Mouse (Mus musculus) common myeloid progenitor, adult 5-6 weeks (primary cell): Measurements from ENCODE around the gene Itgb3. TPM values are rescaled to one million over a fixed set of nuclear protein-coding genes. Genes with fewer than 3 reads are reported as not detected.

Experiments
- ATAC-seq: replicated peaks from 2 replicates; pipeline ENCODE4 v1.8.0; 2016; ENCODE audit warnings: low read depth, mild to moderate bottlenecking, moderate TSS enrichment, inconsistent platforms; ENCODE audit not compliant: poor library complexity, severe bottlenecking
- total RNA-seq: library from RNA; stranded (forward); fragments of 200-1000, 187-1606 nt; gene quantifications from 2 replicates; pipeline ENCODE4 v1.2.3, GENCODE M21; 2017

The Itgb3 gene
- total RNA-seq, 1 experiment from 2014 or later: 15.8 TPM

DNA sequence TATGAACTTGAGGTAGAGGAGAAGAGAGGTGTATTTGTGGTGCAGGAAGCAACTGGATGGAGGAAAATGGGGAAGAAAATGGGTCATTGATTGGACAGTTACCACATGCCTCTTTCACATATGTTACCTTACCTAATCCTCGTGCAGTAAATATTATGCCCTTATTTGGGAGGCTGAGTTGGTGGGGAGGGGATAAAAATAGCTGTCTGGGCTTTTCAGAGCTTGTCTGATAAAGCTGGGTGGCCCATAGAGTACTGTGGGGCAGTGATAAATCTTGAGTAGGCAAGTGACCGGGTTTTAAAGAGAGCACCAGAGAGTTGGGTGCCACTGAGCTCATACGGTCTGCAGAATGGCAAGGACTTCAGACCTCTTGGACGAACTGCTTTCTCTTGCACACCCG lies 8.4 kb downstream of the Itgb3 start:
- ATAC-seq: no peak

DNA sequence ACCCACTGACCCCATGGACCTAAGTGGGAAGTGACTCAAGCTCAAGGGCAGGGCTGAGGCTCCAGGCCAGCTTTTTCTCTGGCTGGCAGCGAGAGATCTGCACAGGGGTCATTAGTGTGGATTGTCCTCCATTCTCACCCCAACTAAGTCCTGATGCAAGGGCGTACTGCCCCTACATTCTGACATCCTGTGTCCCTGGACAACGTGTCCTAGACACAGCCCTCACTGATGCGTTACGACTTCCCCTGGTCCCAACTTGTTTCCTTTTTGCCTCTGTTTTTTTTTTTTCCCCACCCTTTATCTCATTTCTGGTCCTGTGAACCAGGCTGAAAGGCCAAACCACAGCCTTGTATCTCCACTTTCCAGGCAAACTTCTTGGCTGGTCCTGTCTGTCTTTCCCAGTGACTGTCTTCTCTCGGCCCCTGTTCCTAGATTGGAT lies 10.9 kb downstream of the Itgb3 start:
- ATAC-seq: peak; percentile 33

DNA sequence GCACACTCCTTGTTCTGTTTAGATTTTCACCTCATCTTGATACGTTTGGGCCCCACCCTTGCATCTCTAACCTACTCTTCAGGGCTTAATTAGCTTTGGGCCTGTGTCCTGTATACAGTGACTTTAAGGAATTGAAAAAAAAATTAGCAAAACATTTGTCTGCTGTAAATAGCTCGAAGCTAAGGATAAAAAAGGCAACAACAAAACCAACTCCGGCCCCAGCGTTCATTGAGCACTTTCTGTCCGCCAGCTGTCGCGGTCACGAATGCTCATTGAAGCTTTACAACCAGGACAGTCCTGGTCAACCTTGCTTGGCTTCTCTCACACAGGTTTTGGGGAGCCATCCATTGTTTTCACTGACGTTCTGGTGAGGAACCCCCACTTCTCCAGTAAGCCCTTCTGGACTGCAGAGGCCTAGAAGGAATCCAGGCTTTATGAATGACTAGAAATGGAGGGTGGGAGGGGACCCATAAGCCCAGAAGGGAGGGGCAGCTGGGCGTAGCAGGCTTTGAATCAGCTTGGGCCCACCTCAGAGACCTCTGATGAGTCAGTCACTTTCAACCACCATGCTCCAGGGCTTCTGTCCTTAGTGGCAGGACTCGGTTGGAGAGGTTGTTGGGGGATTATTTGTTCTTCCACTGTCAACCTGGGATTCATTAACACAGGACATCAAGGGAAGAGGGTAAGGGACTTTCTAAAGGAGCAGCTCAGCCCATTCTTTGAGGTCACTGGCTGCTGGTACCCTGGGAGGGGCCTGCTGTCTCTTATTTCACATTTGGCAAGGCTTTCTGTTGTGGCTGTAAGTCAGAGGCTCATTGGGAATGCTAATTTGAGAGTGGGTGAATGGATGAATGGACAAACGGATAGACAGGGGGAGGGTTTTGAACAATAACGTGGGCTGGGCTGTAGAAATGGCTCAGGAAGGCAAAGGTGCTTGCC lies 11.6 kb downstream of the Itgb3 start:
- no peak for ATAC-seq

DNA sequence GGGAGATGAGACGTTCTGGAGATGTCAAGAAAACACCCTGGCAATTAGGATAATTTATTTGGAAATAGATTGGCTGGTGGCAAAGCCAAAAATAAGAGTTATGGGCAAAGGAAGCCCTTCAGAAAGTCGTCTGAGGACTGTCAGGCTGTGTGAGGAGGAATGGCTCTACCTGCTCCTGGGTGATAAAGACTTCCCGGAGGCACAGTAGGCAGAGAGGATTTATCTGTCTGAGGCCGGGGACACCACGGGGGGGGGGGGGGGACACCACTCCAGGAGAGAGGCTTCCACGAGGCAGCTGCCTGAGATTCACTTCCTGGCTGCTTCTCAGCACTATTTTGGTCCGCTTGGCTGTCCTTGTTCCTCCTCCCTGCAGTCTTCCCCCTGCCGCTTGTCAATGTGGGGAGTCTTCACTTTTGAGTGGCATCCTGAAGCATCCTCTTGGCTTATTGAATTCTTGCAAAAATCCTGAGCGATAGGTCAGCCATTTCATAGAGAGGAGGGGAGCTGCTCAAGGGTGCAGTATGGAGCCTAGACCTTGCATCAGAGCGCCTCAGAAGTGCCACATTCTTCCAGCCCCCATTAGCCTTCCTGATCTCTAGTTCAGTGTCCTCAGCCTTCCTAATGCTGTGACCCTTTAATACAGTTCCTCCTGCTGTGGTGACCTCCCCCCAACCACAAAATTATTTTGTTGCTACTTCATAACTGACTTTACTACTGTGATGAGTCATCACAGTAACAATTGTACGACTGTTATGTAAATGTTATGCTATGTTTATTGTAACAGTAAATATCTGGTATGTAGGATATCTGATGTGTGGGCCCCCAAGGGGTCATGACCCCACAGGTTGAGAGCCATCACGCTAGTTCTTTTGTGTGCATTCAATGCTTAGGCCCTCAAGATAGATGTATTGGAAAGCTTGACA lies 14.5 kb downstream of the Itgb3 start:
- ATAC-seq: peak; percentile 23; the same call in 1 of the 2 replicates

DNA sequence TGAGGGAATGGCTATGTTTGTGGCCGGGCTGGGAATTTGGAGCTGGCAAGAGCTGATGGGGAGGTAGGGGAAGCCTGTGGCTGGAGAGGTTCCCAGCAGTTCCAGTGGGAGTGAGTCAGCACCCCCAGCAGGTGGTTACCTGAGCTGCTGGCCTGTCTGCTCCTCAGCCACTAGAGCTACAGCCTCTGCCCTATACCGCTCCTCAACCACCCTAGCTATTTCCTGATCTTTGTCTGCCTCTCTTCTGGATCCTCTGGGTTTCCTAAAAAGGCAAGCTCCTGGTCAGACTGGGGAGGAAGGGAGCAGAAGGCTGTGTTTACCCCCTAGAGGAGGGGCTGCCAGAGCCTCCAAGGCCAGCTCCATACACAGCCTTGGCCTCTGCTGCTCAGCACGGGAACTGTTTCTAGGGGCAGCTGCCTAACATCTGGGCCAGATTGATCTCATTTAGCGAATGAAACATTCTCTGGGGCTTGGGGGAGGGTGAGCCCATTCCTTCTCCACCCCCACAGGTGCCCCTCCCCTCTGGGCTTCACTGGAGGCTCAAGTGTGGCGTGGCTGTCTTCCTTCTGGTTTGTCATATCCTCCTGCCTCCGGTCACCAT lies 17.1 kb downstream of the Itgb3 start:
- no peak for ATAC-seq

DNA sequence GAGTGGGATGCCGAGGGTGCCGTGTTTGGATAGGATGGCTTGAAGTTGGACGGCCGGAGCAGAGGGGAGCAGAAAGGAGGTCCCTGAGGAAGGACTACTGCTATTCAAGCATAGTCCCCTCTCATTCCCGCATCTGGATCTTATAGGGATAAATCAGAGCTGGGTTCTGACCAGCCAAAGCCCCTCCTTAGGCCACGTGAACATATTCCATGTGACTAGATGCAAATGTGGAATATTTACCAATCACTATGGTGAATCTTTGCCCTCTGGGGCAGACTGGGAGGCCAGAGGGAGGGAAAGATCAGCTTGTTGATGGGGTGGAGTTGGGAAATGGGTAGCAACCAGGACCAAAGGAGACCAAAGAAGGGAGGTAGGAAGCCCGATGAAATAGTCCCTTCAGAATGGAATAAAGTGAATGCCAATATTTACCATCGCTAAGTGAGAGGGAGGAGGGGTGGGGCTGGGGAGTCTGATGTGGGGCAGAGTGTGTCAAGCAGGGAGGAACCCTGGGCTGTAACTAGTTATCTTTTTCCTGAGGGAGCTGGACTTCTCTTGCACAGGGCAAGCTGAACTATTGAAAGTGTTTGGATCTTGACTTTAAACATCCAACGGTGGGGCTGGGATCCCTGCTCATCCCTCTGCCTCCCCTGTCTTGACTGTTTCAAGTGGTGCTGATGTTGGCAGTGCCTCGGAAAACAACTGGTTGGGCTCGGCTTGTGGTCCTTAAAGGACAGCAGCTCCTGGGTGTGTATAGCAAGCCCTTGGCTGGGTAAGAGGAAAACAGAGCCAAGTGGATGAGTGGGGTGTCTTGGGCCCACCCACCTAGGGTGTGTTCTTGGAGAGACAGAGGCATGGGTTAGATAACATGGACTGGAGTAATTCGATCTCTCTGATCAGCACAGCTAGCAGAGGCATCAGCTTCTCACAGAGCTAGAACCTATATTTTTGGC lies 17.9 kb downstream of the Itgb3 start:
- ATAC-seq: no peak

DNA sequence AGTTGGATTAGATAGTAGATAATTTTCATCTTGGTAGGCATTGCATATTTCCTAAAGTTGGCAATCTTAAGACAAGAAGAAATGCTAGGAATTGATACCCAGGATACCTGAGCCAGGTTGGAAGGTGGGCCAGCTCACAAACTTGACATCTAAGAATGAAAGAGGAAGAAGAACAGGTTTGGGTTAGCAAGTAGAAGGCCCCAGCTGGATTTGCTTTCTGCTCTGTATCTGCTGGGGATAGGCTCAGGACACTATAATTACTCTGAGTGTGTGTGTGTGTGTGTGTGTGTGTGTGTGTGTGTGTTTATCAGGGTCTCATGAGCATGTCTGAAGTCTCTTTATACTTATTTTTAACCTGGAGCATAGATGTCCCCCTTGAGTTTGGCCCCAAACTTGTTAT lies 18.8 kb downstream of the Itgb3 start:
- no peak for ATAC-seq

DNA sequence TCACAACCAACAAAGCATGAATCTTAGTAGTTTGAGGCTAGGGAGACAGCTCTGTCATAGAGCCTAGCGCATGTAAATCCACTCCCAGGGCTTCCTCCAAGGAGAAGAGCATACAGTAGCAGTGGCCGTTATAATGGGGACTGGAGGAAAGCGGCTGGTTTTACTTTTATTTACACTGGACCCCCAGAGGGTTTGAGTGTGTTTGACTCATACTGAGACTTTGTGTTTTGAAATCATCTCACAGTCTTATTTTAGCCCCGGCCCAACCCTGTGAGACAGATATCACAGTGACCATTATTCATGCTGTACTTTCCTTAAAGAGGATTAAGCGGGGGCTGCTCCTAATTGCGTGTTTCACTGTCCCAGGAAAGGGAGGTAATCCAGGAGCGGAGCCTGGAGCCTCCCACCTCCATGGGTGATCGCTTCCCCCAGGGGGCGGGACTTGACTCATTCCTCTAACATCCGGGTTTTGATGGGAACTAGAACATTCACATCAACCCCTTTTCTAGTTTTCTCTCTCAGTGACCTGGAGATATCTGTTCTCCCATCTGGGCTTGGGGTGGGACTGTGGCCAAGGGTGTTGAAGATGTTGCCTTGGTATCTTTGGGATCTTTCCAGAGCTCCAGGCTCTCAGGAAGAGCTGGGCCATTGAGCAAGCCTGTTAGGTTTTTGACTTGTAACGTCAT lies 20.0 kb downstream of the Itgb3 start:
- no peak for ATAC-seq

DNA sequence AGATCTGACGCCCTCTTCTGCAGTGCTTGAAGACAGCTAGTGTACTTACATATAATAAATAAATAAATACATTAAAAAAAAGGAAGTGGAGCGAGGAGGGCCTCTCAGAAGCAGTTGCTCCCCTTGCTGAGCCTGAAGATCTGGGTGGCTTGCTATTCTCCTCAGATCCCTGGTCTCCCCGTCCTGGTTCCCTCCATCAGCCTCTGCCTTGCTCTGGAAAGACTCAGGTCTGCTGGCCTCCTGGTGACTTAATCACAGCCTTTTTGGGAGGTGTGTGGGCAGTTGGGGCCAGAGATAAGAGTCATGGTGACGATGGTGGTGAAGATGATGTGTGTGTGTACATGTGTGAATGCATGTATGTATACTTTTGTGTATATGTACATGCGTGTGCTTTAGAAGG lies 20.8 kb downstream of the Itgb3 start:
- no peak for ATAC-seq

DNA sequence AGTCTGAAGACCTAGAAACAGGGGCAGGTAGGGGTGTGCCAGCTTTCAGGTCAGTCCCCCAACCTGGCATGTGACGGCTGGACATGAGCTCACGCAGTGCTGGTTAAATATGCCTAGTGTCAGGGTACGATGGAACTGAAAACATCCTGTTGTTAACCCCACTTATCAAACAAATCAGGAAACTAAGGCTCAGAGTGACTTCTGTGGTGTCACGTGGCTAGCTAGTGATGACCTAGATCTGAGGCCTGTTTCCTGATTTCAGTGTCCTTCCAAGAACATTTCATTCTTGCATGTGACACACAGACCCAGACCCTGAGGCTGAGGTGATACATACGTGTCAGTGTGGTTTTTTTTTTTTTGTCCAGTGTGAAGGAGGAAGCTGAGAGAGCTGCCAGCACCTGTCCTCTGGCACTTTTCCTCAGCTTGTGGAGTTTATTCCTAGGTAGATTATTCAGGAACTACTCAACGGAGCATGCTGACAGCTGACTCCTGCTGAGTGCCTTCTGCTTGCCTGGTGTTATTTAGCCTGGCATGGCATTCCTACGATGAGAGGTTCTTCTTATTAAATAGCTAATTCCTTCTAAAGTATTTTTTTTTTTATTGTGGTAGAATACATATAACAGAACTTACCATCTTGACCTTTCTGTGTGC lies 22.5 kb downstream of the Itgb3 start:
- ATAC-seq: peak; percentile 34

DNA sequence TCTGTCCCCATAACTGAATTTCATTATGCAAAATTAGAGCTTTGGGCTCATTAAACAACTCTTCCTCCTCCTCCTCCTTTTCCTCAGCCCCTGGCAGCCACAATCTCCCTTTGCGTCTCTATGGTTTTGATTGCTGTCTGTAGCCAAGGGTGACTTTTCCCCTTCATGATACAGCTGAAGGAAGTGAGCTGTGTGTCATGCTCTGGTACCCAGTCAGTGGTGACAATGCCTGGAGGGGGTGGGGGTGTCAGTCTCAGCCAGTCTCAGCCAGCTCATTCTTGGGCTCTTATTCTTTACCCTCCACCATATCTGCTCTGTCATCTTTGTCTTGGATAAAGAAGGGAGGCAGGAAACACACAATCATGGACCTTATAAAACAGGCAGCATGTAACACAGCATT lies 23.5 kb downstream of the Itgb3 start:
- ATAC-seq: no peak

DNA sequence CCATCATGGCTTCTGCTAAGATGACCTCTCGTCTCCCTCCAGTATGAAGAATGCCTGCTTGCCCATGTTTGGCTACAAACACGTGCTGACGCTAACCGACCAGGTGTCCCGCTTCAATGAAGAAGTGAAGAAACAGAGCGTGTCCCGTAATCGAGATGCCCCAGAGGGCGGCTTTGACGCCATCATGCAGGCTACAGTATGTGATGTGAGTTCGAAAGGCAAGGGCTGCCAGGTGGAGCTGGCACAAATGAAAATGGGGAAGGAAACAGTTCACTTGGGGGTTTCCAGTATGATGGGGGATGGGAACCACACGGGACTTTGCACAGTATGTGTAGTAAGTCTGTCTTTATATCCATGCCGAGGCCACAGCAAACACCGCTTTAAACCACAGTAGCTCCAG lies 29.2 kb downstream of the Itgb3 start:
- peak; percentile 78 for ATAC-seq

DNA sequence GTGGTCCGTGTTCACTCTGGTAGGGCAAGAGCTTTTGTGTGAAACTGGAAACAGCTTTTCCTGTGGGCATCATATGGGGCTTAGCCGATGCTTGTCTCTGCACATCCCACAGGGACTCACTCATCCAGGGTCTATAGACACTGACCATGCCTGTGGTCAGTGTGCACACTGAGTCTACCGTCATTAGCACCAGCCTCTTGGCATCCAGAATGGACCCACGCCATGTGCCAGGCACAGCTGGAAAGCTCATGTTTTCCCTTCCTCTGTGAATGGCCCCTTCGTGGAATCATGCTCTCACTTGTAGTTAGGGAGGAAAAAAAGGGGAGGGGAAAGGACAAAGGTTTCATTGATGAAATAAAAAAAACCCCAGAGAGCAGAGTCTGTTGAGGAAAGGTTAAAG lies 30.2 kb downstream of the Itgb3 start:
- ATAC-seq: no peak

DNA sequence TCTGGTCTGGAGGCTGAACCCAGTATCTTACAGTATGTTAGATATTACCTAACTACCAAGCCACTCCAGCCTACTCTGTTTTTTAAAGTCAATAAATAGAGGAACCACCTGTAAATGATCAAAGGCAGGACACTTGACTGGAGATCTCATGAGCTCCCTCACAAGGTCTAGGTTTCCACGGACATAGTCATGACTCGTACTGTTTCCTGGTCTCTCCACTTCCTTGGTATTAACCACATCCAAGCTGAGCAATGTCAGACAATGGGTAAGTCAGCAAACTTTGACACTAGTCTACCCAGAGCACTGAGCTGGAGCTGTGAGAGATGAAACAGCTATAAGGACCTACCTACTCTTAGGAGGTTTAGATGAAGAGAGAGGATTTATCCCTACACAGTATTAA lies 31.1 kb downstream of the Itgb3 start:
- peak; percentile 53 for ATAC-seq

DNA sequence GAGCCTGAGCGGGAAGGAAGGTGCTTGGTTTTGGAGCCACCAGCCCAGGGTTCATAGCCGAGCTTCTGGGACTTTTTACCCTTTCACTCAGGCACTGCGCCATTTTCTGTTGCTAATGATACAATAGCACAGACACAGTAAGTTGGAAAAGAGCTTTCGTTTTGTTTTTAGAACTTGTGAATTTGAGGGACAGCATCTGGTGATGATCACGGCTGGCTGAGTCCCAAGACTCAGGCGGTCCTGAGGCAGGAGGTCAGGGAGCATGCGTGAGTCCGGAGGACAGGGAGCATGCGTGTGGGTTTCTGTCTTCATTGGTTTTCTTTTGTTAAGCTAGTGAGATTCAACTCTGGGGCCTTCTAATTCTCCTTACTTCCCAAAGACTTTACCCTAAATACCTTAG lies 31.8 kb downstream of the Itgb3 start:
- no peak for ATAC-seq

DNA sequence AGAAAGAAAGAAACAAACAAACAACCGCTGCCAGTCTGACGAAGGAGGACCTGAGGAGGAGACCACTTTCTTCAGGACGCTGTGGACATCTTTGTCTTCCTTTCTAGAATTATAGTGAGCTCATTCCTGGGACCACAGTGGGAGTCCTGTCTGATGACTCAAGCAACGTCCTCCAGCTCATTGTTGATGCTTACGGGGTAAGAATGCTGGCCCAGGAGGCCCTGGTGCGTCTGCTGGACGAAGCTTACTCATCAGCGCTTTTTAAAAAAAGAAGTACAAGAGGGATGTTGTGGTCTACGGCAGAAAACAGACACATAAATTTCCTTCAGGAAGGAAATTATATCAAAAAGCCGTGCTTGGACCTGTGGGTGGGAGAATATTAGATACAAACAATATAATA lies 33.1 kb downstream of the Itgb3 start:
- ATAC-seq: no peak

DNA sequence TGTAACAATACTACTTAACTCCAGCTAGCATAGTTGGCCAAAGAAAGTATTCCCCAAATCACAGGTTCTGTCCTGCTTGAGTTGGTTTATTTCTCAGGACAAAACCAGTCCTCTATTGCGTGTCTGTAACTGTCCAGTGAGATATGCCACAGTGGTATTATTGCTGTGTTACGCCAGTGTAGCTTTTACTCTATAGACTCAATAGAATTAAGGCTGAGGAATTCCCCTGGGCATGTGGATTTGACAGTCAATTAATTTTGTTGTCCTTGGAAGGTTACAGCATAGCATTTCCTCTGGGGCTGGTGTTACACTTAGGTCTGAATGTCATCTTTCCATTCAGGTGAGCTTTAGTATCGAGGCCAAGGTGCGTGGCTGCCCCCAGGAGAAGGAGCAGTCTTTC lies 35.4 kb downstream of the Itgb3 start:
- no peak for ATAC-seq

DNA sequence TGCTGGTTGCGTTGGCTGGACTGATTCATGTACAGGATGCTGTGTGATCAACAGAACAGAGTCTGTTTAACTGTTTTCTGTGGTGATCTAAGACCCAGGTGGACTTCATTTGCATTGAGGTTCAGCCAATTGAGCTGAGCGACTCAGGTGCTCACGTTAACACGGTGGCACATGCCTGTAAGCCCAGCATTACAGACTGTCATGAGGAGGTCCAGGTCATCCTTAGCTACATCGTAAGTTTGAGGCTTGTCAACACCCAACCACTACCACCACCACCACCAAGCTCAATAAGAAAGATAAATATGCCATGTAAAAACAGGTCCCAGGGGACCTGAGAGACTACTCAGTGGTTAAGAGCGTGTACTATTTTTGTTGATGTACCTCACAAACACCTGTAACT lies 37.6 kb downstream of the Itgb3 start:
- no peak for ATAC-seq
